Mouse (Mus musculus) midbrain, embryonic 14.5 days (tissue): Measurements from ENCODE around the gene 4930447C04Rik. TPM values are rescaled to one million over a fixed set of nuclear protein-coding genes. Genes with fewer than 3 reads are reported as not detected.

ENCODE experiments used
- ATAC-seq: fragments of 200-750 bp; cut with Nextera tagmentation; 2 replicates; pipeline ENCODE4 v1.8.0; 2017; ENCODE audit warnings: moderate number of reproducible peaks, moderate library complexity; ENCODE audit not compliant: low FRiP score, low TSS enrichment
- DNase-seq: peaks from one replicate; pipeline ENCODE4 v3.0.0-alpha.2; 2015
- H3K27ac ChIP-seq: fragments of 300-500 bp; sonication (generic); replicated peaks from 2 replicates; pipeline ENCODE4 v1.5.1; 2014; ENCODE audit warnings: mild to moderate bottlenecking, low read depth, low read length, moderate library complexity
- H3K27me3 ChIP-seq: fragments of 300-500 bp; sonication (generic); 2 replicates; pipeline ENCODE4 v1.6.1; 2014; ENCODE audit warnings: low read length, control low read depth, mixed read lengths; ENCODE audit not compliant: control insufficient read depth, insufficient read depth
- H3K36me3 ChIP-seq: fragments of 300-500 bp; sonication (generic); 2 replicates; pipeline ENCODE4 v1.6.1; 2014; ENCODE audit warnings: low read length, control low read depth; ENCODE audit not compliant: control insufficient read depth, insufficient read depth
- H3K4me1 ChIP-seq: fragments of 300-500 bp; sonication (generic); 2 replicates; pipeline ENCODE4 v1.6.1; 2014; ENCODE audit warnings: mild to moderate bottlenecking, antibody characterized with exemption, low read length, control low read depth; ENCODE audit not compliant: control insufficient read depth, insufficient read depth
- H3K4me2 ChIP-seq: fragments of 300-500 bp; sonication (generic); 2 replicates; pipeline ENCODE4 v1.6.1; 2014; ENCODE audit warnings: mild to moderate bottlenecking, low read length, moderate library complexity
- H3K4me3 ChIP-seq: fragments of 300-500 bp; sonication (generic); replicated peaks from 2 replicates; pipeline ENCODE4 v1.5.1; 2014; ENCODE audit warnings: low read depth, low read length
- H3K9ac ChIP-seq: fragments of 300-500 bp; sonication (generic); replicated peaks from 2 replicates; pipeline ENCODE4 v1.6.1; 2014; ENCODE audit warnings: mild to moderate bottlenecking, low read length, moderate library complexity
- H3K9me3 ChIP-seq: fragments of 300-500 bp; sonication (generic); 2 replicates; pipeline ENCODE4 v1.6.1; 2016; ENCODE audit warnings: low read length, control low read depth, mixed read lengths; ENCODE audit not compliant: control insufficient read depth
- WGBS: fragments of 180-500 bp; shearing (Covaris S2); extraction: QIAGEN DNeasy Blood & Tissue Kit; methylation state at CpG from one replicate; pipeline ENCODE4 v1.1.7; 2014; 5-methylcytosine and 5-hydroxymethylcytosine counted together
- polyA plus RNA-seq: library from polyadenylated mRNA; unstranded; fragments of >200 nt; fragmentation: Nextera tagmentation; extraction: Ambion mirVana; gene quantifications from 2 replicates; pipeline ENCODE4 v1.2.1, GENCODE M21; 2014

4930447C04Rik gene
- polyA plus RNA-seq, 1 experiment from 2014 or later, result 3.0 TPM

- H3K27me3 ChIP-seq, result peaks cover 19% of the 10 kb centered on the region
- no peak overlapping the region for H3K4me3 ChIP-seq
- H3K4me2 ChIP-seq, result no peak overlapping the region
- no peaks in the 10 kb centered on the region for H3K4me1 ChIP-seq
- H3K9me3 ChIP-seq, result no peaks in the 10 kb centered on the region
- no peak overlapping the region for H3K27ac ChIP-seq
- DNase-seq (no peak), ATAC-seq (no peak)
- no peak overlapping the region for H3K9ac ChIP-seq
- H3K36me3 ChIP-seq, result no peaks in the 10 kb centered on the region
- 83% methylated on average over 4 of the region's 4 CpGs for WGBS
These were observed 103.3 kb downstream of the 4930447C04Rik start for GRCm38 (mm10) chr12:72837302-72837701.

GRCm38 (mm10) chr12:72835518-72836015 lies 105.0 kb downstream of the 4930447C04Rik start:
- Histone ChIP-seq H3K4me1 (0 out of 2 replicates have a peak, but pooled peaks cover 11% of the 10 kb centered on the region), H3K36me3 (no peaks in the 10 kb centered on the region), H3K9ac (no peak overlapping the region), H3K27ac (no peak overlapping the region), H3K4me3 (no peak overlapping the region), H3K4me2 (no peak overlapping the region), H3K9me3 (no peaks in the 10 kb centered on the region), H3K27me3 (peaks cover 33% of the 10 kb centered on the region)
- WGBS, result 89% methylated on average over 8 of the region's 8 CpGs
- no peak for ATAC-seq
- no peak for DNase-seq

DNA sequence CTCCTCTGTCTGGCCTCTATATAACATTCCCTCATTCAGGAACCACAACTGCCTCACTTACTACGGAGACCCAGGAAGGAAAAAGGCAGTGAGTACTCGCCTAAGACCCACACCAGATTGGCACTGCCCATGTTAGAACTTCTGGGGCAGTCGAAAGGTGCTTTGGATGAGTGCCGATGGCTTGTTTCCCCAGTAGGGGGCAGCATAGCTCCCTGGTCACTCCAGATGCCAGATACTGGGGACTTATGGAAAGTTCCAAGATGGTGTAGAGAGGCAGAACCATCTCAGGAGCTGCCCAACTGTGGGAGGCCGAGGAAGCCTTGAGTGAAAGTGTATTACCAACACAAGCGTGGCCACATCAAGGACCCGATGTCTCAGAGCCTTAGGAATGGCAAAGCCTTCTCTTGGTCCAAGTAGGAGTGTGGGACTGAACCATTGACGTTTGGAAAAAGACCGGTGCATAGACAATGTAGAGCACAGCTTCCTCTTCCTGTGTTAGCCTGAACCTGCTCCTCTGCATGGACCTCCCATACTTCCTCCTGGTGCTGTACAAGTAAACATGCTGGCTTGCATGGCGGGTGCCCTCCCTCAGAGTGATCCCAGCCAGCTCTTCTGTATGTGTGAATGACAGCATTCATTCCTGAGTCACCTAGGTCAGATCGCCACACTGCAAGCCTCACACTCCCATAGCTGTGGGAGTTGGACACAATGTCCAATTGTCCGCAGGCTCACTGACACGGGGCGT lies 105.6 kb downstream of the 4930447C04Rik start:
- peaks cover 38% of the 10 kb centered on the region for H3K27me3 ChIP-seq
- H3K4me3 ChIP-seq, result no peak overlapping the region
- ATAC-seq (no peak), DNase-seq (no peak)
- no peak overlapping the region for H3K9ac ChIP-seq
- H3K4me2 ChIP-seq, result no peak overlapping the region
- 76% methylated on average over 14 of the region's 14 CpGs for WGBS
- H3K27ac ChIP-seq, result no peak overlapping the region
- H3K9me3 ChIP-seq, result no peaks in the 10 kb centered on the region
- H3K36me3 ChIP-seq, result no peaks in the 10 kb centered on the region
- 0 out of 2 replicates have a peak, but pooled peaks cover 11% of the 10 kb centered on the region for H3K4me1 ChIP-seq

- H3K4me2 ChIP-seq, result peak overlapping the region; percentile 71
- DNase-seq (peak; percentile 76), ATAC-seq (peak; percentile 74)
- no peaks in the 10 kb centered on the region for H3K9me3 ChIP-seq
- 6% methylated on average over 42 of the region's 42 CpGs for WGBS
- H3K36me3 ChIP-seq, result no peaks in the 10 kb centered on the region
- 0 out of 2 replicates have a peak, but pooled peaks cover 11% of the 10 kb centered on the region for H3K4me1 ChIP-seq
- H3K27me3 ChIP-seq, result peaks cover 45% of the 10 kb centered on the region
- peak overlapping the region; percentile 66 for H3K27ac ChIP-seq
- H3K4me3 ChIP-seq, result peak overlapping the region; percentile 38
- peak overlapping the region; percentile 45 for H3K9ac ChIP-seq
These were observed 108.7 kb downstream of the 4930447C04Rik start for GRCm38 (mm10) chr12:72831711-72832432.

Other genes with a start within 250 kb of the 4930447C04Rik start
- gene Ppm1a, start 183.3 kb downstream of the 4930447C04Rik start, polyA plus RNA-seq, result 92.8 and 108 TPM in 2 replicates
- not detected in 2 replicates for gene Six6, start 882 bp downstream of the 4930447C04Rik start, polyA plus RNA-seq
- 0.41 TPM in 1 of 2 replicates, not detected in the other for gene Six1, start 113.1 kb upstream of the 4930447C04Rik start, polyA plus RNA-seq
- gene Six4, start 172.7 kb upstream of the 4930447C04Rik start, polyA plus RNA-seq, result 0.35 and 0.41 TPM in 2 replicates
- 20.3 and 21.8 TPM in 2 replicates for gene Mnat1, start 182.9 kb upstream of the 4930447C04Rik start, polyA plus RNA-seq